Mouse (Mus musculus) kidney, embryonic 15.5 days (tissue): ENCODE results near the gene Fam131b. TPM values are rescaled to one million over a fixed set of nuclear protein-coding genes. Genes with fewer than 3 reads are reported as not detected.
A peak's percentile ranks its signal among the peaks of the same experiment; 100 is the strongest.

Experiments
- ATAC-seq: fragments of 200-750 bp; cut with Nextera tagmentation; replicated peaks from 2 replicates; pipeline ENCODE4 v1.8.0; 2017; ENCODE audit warnings: moderate TSS enrichment; ENCODE audit not compliant: low FRiP score
- H3K27ac ChIP-seq: fragments of 300-500 bp; sonication (generic); 2 replicates; pipeline ENCODE4 v1.5.1; 2015; ENCODE audit warnings: mild to moderate bottlenecking, inconsistent platforms
- H3K27me3 ChIP-seq: fragments of 300-500 bp; sonication (generic); 2 replicates; pipeline ENCODE4 v1.6.1; 2015; ENCODE audit warnings: inconsistent platforms
- H3K36me3 ChIP-seq: fragments of 300-500 bp; sonication (generic); 2 replicates; pipeline ENCODE4 v1.6.1; 2015; ENCODE audit warnings: inconsistent platforms
- H3K4me1 ChIP-seq: fragments of 300-500 bp; sonication (generic); 2 replicates; pipeline ENCODE4 v1.6.1; 2015; ENCODE audit warnings: inconsistent platforms
- H3K4me2 ChIP-seq: fragments of 300-500 bp; sonication (generic); 2 replicates; pipeline ENCODE4 v1.6.1; 2015; ENCODE audit warnings: moderate library complexity, mild to moderate bottlenecking, inconsistent platforms
- H3K4me3 ChIP-seq: fragments of 300-500 bp; sonication (generic); replicated peaks from 2 replicates; pipeline ENCODE4 v1.5.1; 2015; ENCODE audit warnings: mild to moderate bottlenecking, inconsistent platforms
- H3K9ac ChIP-seq: fragments of 300-500 bp; sonication (generic); 2 replicates; pipeline ENCODE4 v1.6.1; 2015; ENCODE audit warnings: mild to moderate bottlenecking, inconsistent platforms
- H3K9me3 ChIP-seq: fragments of 300-500 bp; sonication (generic); replicated peaks from 2 replicates; pipeline ENCODE4 v1.6.1; 2016; ENCODE audit warnings: inconsistent platforms
- WGBS: fragments of 180-500 bp; shearing (Covaris S2); methylation state at CpG from one replicate; pipeline ENCODE4 v1.1.7; 2015; ENCODE audit warnings: mixed read lengths; 5-methylcytosine and 5-hydroxymethylcytosine counted together
- polyA plus RNA-seq: library from polyadenylated mRNA; unstranded; fragments of >200 nt; fragmentation: Nextera tagmentation; extraction: Ambion mirVana; gene quantifications from 2 replicates; pipeline ENCODE4 v1.2.1, GENCODE M21; 2015

The Fam131b gene
- polyA plus RNA-seq, 1 experiment from 2014 or later, result 0.26 TPM

GRCm38 (mm10) chr6:42265391-42266330 is 58.8 kb downstream of the Fam131b start:
- Histone ChIP-seq H3K4me3 (peak overlapping the region; percentile 93), H3K9ac (peak overlapping the region; percentile 95), H3K9me3 (no peaks in the 10 kb centered on the region), H3K27ac (peak overlapping the region; percentile 94), H3K4me1 (peaks cover 12% of the 10 kb centered on the region; the same call in 1 of the 2 replicates), H3K4me2 (peak overlapping the region; percentile 77), H3K27me3 (no peaks in the 10 kb centered on the region), H3K36me3 (peaks cover 35% of the 10 kb centered on the region)
- no peak for ATAC-seq
- under 1% methylated on average over 21 of the region's 21 CpGs for WGBS

Other genes starting within 250 kb of the Fam131b start
- gene Tas2r139, start 183.7 kb downstream of the Fam131b start, polyA plus RNA-seq, result not detected in 2 replicates
- gene Tas2r144, start 109.3 kb downstream of the Fam131b start, polyA plus RNA-seq, result not detected in 2 replicates
- gene Gstk1, start 78.7 kb downstream of the Fam131b start, polyA plus RNA-seq, result 31.0 and 33.4 TPM in 2 replicates
- gene Tmem139, start 62.7 kb downstream of the Fam131b start, polyA plus RNA-seq, result 3.0 and 3.1 TPM in 2 replicates
- 57.0 and 60.0 TPM in 2 replicates for gene Casp2, start 59.7 kb downstream of the Fam131b start, polyA plus RNA-seq
- 0.18 and 0.28 TPM in 2 replicates for gene Clcn1, start 38.0 kb downstream of the Fam131b start, polyA plus RNA-seq
- 102 and 127 TPM in 2 replicates for gene Zyx, start 25.0 kb upstream of the Fam131b start, polyA plus RNA-seq
- 7.5 and 8.5 TPM in 2 replicates for gene Epha1, start 48.6 kb upstream of the Fam131b start, polyA plus RNA-seq
- gene Tas2r143, start 75.6 kb upstream of the Fam131b start, polyA plus RNA-seq, result not detected in 2 replicates
- not detected in 2 replicates for gene Tas2r135, start 80.8 kb upstream of the Fam131b start, polyA plus RNA-seq
- gene Tas2r126, start 109.9 kb upstream of the Fam131b start, polyA plus RNA-seq, result not detected in 2 replicates
- not detected in 2 replicates for gene Olfr458, start 140.6 kb upstream of the Fam131b start, polyA plus RNA-seq
- gene Olfr457, start 151.7 kb upstream of the Fam131b start, polyA plus RNA-seq, result 0.04 TPM in 1 of 2 replicates, not detected in the other
- gene Olfr456, start 162.6 kb upstream of the Fam131b start, polyA plus RNA-seq, result not detected in 2 replicates
- not detected in 2 replicates for gene Olfr455, start 222.9 kb upstream of the Fam131b start, polyA plus RNA-seq